In genomic region chr17:69472401-69472800, GRCm38 (mm10) we compare ENCODE assay signal across 42 mouse cellular contexts. TPM values are rescaled to one million over a fixed set of nuclear protein-coding genes. Genes with fewer than 3 reads are reported as not detected.
"Had no signal": no experiment of that assay in that cellular context is flagged by ENCODE, and none has a peak within 500 bp of the region (broad histone marks: within the 10 kb centered on the region; RNA-seq: fewer than 3 reads in every experiment).

No protein-coding gene starts in this region.

- H3K36me3 ChIP-seq: heart, embryonic 10.5 days; heart, embryonic 12.5 days; heart, embryonic 13.5 days; heart, embryonic 15.5 days; hindbrain, embryonic 10.5 days; hindbrain, embryonic 12.5 days; hindbrain, embryonic 13.5 days; hindbrain, embryonic 15.5 days; intestine, embryonic 15.5 days; kidney, embryonic 15.5 days had no signal

- H3K9ac ChIP-seq: heart, embryonic 12.5 days; heart, embryonic 13.5 days; heart, embryonic 15.5 days; hindbrain, embryonic 12.5 days; hindbrain, embryonic 13.5 days; hindbrain, embryonic 14.5 days; hindbrain, embryonic 15.5 days; intestine, embryonic 15.5 days; kidney, embryonic 15.5 days had no signal

- ATAC-seq: hindbrain, embryonic 16.5 days; hindbrain, postnatal 0 days; inflammation-experienced regulatory T-cells, adult 6 months; intestine, embryonic 15.5 days; intestine, embryonic 16.5 days; intestine, postnatal 0 days had no signal

- H3K4me1 ChIP-seq: heart, embryonic 13.5 days; heart, embryonic 15.5 days; intestine, embryonic 15.5 days had no signal

- H3K27ac ChIP-seq: heart, embryonic 10.5 days; heart, embryonic 13.5 days; heart, embryonic 15.5 days; hindbrain, embryonic 10.5 days; hindbrain, embryonic 12.5 days; hindbrain, embryonic 13.5 days; hindbrain, embryonic 14.5 days; hindbrain, embryonic 15.5 days; hindbrain, postnatal 0 days; intestine, embryonic 15.5 days; kidney, embryonic 15.5 days; kidney, postnatal 0 days; layer of hippocampus, adult 2 months; left cerebral cortex, adult 2 months had no signal

- H3K9me3 ChIP-seq: heart, embryonic 10.5 days; heart, embryonic 12.5 days; heart, embryonic 13.5 days; heart, embryonic 15.5 days; hindbrain, embryonic 10.5 days; hindbrain, embryonic 12.5 days; hindbrain, embryonic 13.5 days; hindbrain, embryonic 15.5 days; intestine, embryonic 15.5 days; kidney, embryonic 15.5 days had no signal

- H3K27me3 ChIP-seq: hindbrain, embryonic 12.5 days; hindbrain, embryonic 13.5 days; hindbrain, embryonic 15.5 days; intestine, embryonic 15.5 days; kidney, embryonic 15.5 days had no signal

- H3K4me2 ChIP-seq: heart, embryonic 12.5 days; heart, embryonic 13.5 days; heart, embryonic 15.5 days; hindbrain, embryonic 12.5 days; hindbrain, embryonic 13.5 days; hindbrain, embryonic 14.5 days; hindbrain, embryonic 15.5 days; intestine, embryonic 15.5 days; kidney, embryonic 15.5 days had no signal

- DNase-seq: heart, postnatal 10 days; heart, postnatal 14 days; heart, postnatal 36 days; heart, postnatal 4 days; kidney, adult 11 months; kidney, adult 18-20 months; kidney, adult 2 months; kidney, adult 8-10 months; kidney, adult 9 months; kidney, postnatal 10 days; kidney, postnatal 14 days; kidney, postnatal 25 days; kidney, postnatal 36 days; kidney, postnatal 4 days; layer of hippocampus, adult 9-11 months; layer of hippocampus, postnatal 36 days had no signal

- H3K4me3 ChIP-seq: heart, embryonic 10.5 days; heart, embryonic 12.5 days; heart, embryonic 13.5 days; heart, embryonic 15.5 days; hindbrain, embryonic 10.5 days; hindbrain, embryonic 12.5 days; hindbrain, embryonic 13.5 days; hindbrain, embryonic 15.5 days; intestine, embryonic 15.5 days; kidney, embryonic 15.5 days; layer of hippocampus, adult 2 months; left cerebral cortex, adult 2 months had no signal

RNA-seq across cellular contexts. Expression of gene Akain1, which starts 33.3 kb away (rescaled TPM):
- polyA plus RNA-seq: heart, embryonic 10.5 days; heart, embryonic 12.5 days; heart, embryonic 13.5 days; heart, embryonic 14.5 days; heart, embryonic 15.5 days; heart, postnatal 0 days; hindbrain, embryonic 11.5 days; inflammation-experienced regulatory T-cells, adult 6 months; intestine, embryonic 14.5 days; intestine, embryonic 15.5 days; intestine, embryonic 16.5 days; intestine, postnatal 0 days; kidney, adult 2 months; kidney, embryonic 14.5 days; kidney, embryonic 15.5 days; kidney, embryonic 16.5 days; kidney, postnatal 0 days; large intestine, adult 2 months had no signal
